Mouse (Mus musculus) lung, postnatal 10 days (tissue): ENCODE measurements at regions not wholly inside any gene's neighbourhood (a gene's known extent, or its start where the extent isn't known, plus 50 kb on each side); places are given as distances from the start of the nearest gene placed in this dataset.
A peak's percentile ranks its signal among the peaks of the same experiment; 100 is the strongest.

Experiments used
- DNase-seq: peaks from one replicate; pipeline ENCODE4 v3.0.0; 2021

- no peak for DNase-seq
Observed at GRCm38 (mm10) chr17:76205082-76205481, 653.3 kb upstream of the Fam98a start.

DNA sequence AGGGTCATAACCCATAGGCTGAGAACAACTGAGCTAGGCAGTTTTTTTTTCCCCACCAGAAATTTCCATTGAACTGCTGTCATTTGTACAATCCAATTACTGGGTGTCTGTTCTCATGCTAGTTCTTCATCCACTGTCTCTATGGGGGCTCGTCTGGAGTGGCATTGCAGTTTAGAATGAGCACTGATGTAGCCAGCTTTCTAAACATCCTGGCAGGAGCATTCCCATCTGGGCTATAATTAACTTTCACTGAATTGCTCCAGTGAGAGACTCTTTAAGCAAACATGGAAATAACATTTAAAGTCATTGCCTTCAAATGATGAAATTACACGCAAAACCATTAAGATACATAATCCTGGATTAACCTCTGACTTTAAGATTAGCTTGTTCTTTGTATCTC is 633.1 kb upstream of the Fam98a start:
- DNase-seq, result no peak

DNA sequence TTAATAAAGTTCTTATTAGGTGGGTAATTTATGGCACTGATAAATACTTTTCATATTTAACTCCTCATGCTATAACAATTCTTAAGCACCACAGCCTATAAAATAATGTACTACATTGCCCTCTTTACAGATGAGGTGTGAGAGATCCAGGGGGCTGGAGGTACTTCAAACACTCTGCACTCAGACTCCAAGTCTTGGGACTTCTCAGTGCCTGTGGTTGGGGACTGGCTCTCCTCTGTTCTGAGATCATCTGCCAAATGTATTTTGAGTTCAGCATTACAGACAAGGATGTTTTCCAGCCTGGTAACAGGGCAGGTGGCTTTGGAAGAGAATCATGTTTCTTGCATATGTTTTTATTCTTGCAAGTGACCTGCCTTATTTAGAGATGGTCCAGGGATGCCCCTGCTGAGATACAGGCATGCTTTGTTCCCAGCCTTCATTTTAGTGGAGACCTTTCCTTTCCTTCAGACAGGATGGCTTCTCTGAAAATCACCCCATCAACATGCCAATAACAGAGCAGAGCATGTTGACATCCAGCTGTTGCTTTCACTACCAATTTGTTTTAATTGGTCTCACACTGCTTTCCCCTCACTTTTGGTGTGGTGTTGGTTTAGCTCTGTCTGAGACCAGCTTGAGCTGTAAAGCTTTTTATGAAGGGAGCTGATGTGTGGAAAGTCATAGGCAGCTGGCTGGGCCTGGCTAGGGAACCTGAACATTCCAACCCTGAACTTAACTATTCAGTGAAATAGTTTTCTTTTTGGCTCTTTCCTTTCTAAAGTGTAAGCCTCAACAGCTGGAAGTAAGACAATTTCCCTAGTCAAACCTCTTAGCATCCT is 585.1 kb upstream of the Fam98a start:
- no peak for DNase-seq

DNA sequence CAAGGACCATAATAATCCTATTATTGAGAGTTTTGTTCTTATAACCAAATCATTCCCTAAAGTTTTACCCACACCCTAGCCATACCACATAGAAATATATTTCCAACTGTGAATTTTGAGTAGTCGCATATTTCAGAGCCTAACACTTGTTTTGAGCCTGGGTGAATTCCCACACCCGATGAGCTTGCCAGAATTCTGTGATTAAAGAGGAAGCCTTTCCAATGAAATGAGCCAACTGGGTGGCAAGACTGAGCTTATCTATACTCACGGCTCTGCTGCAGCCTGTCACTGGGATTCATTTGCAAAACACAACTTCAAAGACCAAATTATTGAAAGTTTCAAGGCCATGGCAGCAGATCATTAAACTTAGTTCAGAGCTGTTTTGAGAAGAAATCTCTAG is 582.3 kb upstream of the Fam98a start:
- no peak for DNase-seq

- no peak for DNase-seq
Observed at GRCm38 (mm10) chr17:76125260-76125659, 573.5 kb upstream of the Fam98a start.

GRCm38 (mm10) chr17:76111315-76112195 is 559.8 kb upstream of the Fam98a start:
- no peak for DNase-seq

DNA sequence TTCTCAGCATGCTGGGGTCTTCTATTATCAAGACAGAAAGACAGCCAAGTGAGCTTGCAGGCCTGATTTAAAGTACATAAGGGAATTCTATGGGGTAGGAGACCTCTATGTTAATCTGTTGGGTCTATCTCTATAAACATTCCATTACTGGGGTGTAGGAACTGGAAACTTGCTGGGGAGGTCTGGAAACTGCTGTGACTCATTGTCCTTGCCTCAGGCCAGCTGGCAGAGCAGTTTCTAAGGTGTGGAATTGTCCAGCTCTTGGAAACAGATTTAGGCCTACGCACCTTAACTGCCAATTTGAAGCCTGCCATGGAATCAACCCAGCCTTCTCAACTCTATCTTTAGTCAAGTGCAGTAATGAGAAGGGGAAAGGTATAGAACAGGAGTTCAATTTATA is 559.1 kb upstream of the Fam98a start:
- no peak for DNase-seq

DNA sequence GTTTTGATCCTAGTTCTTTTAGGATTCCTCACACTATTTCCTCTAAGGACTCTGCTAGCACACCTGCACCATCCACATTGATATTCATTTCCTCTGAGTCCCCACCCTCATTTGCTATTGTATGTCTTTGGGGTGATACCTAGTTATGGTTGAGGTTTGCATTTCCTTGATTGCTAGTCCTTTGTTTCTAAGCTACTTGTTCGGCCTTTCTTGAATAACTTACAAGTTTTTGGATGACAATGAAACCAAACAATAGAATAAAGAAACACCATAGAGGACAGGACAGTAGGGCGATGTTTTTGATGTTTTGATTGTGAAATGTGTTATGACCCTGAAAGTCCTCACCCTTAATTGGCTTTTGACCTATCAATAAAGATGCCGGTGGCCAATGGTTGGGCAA is 531.8 kb upstream of the Fam98a start:
- DNase-seq, result no peak

DNA sequence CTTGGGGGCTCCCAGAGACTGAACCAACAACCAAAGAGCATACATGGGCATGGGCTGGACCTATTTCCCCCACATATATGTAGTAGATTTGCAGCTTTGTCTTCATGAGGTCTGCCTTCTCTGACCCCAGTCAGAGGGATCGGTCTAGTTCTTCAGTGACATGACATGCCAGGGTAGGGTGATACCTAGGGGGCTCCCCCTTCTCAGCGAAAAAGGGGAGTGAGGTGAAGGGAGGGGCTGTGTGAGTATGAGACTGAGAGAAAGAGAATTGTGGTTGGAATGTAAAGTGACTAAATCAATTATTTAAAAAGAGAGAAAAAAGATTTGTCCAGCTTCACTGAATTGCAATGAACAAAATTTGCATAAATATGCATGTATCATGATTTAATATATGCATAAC is 530.0 kb upstream of the Fam98a start:
- DNase-seq, result no peak

DNA sequence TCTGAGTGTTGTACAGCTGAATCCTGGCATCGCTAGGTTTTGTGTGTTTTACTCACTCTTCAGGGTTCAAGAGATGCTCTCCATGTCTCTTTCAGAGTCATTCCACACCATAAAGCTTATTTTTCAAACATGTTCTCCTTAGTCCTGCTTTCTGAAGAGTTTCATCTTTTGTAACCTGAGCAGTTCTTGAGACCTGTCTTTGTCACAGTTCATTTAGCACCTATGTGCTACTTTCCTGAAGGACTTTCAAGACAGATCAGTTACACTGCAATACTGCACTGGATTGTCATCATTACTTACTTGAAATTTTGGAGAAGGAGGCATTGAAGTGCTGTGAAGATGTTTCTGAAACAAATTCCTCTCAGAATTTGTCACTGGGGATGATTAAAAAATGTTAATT is 494.7 kb upstream of the Fam98a start:
- DNase-seq, result no peak

GRCm38 (mm10) chr17:76032710-76033109 is 481.0 kb upstream of the Fam98a start:
- DNase-seq, result no peak

- DNase-seq, result no peak
Observed at GRCm38 (mm10) chr17:76008011-76008410, 456.3 kb upstream of the Fam98a start.

- DNase-seq, result no peak
Observed at GRCm38 (mm10) chr17:76002836-76003235, 451.1 kb upstream of the Fam98a start.

- DNase-seq, result no peak
Observed at GRCm38 (mm10) chr17:75961371-75961770, 409.6 kb upstream of the Fam98a start.

DNA sequence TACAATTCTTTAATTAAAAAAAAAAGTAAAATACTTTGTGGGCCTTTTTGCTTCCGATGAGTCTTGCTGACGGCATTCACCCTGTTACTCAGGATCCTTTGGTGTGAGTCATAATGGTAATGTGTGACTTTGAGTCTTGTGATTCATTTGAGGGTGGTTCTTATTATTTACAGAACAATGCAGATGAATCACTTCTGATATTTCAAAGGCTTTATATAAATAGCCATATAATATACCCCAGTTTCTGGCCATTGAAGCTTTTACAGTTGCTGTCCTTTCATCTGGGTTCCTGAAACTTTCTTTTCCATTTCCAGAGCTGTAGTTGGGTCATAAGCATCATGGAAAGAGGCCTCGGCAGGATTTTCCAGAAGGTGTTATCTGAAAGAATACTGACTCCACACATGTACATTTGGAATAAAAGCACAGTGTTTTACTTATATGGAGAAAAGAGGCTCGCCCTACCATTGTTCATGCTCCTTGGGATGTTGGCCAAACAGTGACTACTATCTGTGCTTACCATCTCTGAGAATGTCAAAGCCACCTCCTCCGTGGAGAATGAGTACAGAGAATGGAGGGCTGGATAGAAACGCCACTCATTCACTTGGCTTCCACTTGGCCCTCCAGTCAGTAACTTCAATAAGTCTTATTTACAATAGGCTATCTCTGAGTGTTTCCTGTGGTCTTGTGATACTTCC is 385.1 kb upstream of the Fam98a start:
- no peak for DNase-seq

DNA sequence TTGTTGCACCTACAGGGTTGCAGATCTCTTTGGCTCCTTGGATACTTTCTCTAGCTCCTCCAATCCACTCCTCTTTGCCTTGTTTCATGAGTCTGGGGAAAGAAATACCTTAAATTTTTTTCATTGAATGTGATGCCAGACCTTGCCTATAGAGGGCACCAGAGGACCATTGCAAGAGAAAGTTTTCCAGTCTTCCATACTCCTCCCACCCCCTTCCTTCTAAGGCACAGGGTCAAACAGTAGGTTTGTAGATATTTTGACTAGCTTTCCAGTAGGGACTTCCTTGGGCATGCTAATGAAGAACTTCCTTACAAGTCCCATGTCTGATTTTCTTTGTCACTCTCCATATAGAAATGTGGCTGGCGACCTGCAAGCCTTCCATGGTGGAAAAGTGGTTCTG is 379.3 kb upstream of the Fam98a start:
- peak; percentile 38 for DNase-seq

DNA sequence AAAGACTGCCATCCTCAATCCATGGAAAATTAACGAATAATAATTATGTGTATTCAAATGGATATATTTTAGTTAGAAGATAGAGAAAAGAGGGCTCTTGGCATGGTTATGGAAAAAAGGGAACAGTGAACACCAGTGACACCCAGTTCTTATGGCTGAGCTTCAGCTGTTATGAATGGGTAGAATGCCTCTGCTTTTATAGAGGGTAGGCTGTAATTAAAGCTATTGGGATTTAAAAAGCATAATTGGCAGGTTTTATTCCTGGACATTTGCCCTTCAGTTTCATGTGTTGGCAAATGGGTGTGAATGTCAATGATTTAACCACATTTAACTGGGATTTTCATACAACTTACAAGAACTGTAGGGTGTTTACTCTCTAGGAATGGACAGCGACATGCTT is 368.5 kb upstream of the Fam98a start:
- no peak for DNase-seq

GRCm38 (mm10) chr17:75917020-75917419 is 365.3 kb upstream of the Fam98a start:
- no peak for DNase-seq

GRCm38 (mm10) chr17:75916590-75916989 is 364.8 kb upstream of the Fam98a start:
- DNase-seq, result no peak

DNA sequence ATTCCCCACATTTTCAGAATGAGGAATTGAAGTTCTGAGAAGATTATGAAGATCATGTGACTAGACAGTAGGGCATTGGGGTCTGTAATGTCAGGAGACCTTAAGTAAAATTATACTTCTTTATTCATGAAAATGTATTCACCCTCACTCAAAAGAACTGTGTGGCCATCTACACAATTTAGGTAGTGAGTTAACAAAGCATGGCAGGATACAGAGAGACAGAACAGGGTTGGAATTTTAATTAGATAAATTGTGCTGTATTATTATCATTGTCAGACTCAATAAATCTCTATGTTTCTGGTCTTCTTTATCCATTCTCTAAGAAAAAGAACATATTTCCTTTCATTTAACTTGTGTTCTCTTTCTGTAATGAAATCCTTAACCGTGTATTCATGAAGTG is 363.5 kb upstream of the Fam98a start:
- DNase-seq, result no peak

GRCm38 (mm10) chr17:75907085-75907484 is 355.3 kb upstream of the Fam98a start:
- DNase-seq, result no peak

- DNase-seq, result no peak
Observed at GRCm38 (mm10) chr17:75906643-75907042, 354.9 kb upstream of the Fam98a start.

- DNase-seq, result no peak
Observed at GRCm38 (mm10) chr17:75895436-75895835, 343.7 kb upstream of the Fam98a start.

DNA sequence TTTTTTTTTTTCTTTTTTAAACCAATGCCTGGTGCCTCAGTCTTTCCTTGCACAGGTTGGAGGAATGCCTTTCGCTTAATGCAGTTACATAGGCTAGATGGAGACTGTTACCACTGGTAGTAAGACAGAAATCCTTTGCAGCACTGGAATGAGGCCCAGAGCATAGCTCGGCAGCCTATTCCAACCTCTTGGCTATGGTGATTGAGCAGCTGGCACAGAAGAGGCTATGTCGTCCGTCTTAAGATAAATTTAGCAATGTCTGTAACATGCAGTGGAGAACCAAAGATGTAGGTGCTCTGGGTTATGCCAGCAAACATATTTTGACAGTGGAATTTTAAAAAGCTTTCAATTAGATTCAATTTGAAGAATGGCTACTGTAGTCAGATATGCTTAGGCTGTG is 343.2 kb upstream of the Fam98a start:
- DNase-seq, result no peak
